ENCODE assay signal across 11 mouse cellular contexts in genomic region chr5:17296571-17297035, GRCm38 (mm10).
DNase-seq lines count a peak whose midpoint lies in the region; ATAC-seq and TF ChIP-seq lines count a peak whose summit lies in the region.
"Had no signal": no experiment of that assay in that cellular context is flagged by ENCODE, and none has a peak within 500 bp of the region (broad histone marks: within the 10 kb centered on the region; RNA-seq: fewer than 3 reads in every experiment).

No protein-coding gene starts in this region.

- no peak for TF ChIP-seq CTCF in brain, embryonic 14.5 days (IDR thresholded peaks at IDR 0.05; ENCODE audit: borderline replicate concordance, extremely low read depth, insufficient read depth, insufficient read length)

- peak; percentile 56; the same call in 1 of the 2 replicates for ATAC-seq in hindbrain, embryonic 16.5 days
- ATAC-seq in hindbrain, embryonic 11.5 days (ENCODE audit: low FRiP score): no peak
- ATAC-seq in limb, embryonic 15.5 days (ENCODE audit: insufficient number of reproducible peaks, low FRiP score, low TSS enrichment, low read depth): no peak

- H3K9me3 ChIP-seq in hindbrain, embryonic 16.5 days (ENCODE audit: control insufficient read depth, low read length): no peaks in the 10 kb centered on the region
- no peaks in the 10 kb centered on the region for H3K9me3 ChIP-seq in hindbrain, embryonic 11.5 days (ENCODE audit: control insufficient read depth, low read length)
- no peaks in the 10 kb centered on the region for H3K9me3 ChIP-seq in limb, embryonic 15.5 days

- H3K4me1 ChIP-seq in hindbrain, embryonic 16.5 days (ENCODE audit: control insufficient read depth, insufficient read depth, low read depth, low read length): no peaks in the 10 kb centered on the region
- H3K4me1 ChIP-seq in hindbrain, embryonic 11.5 days (replicated peaks; ENCODE audit: control insufficient read depth, insufficient read depth, low read length): no peaks in the 10 kb centered on the region
- H3K4me1 ChIP-seq in limb, embryonic 15.5 days: no peaks in the 10 kb centered on the region

- TF ChIP-seq POLR2A in brain, embryonic 14.5 days (IDR thresholded peaks at IDR 0.05; ENCODE audit: borderline replicate concordance, extremely low read depth, insufficient read depth, insufficient read length, poor library complexity, severe bottlenecking): no peak

- no peak overlapping the region for H3K27ac ChIP-seq in hindbrain, embryonic 16.5 days (ENCODE audit: low read depth, low read length)
- no peak overlapping the region for H3K27ac ChIP-seq in hindbrain, embryonic 11.5 days (ENCODE audit: low read depth, low read length)
- peak overlapping the region; percentile 50; the same call in 1 of the 2 replicates for H3K27ac ChIP-seq in limb, embryonic 15.5 days

- H3K36me3 ChIP-seq in hindbrain, embryonic 16.5 days (ENCODE audit: control insufficient read depth, insufficient read depth, low read length): no peaks in the 10 kb centered on the region
- H3K36me3 ChIP-seq in hindbrain, embryonic 11.5 days (ENCODE audit: control insufficient read depth, insufficient read depth, low read length): no peaks in the 10 kb centered on the region
- no peaks in the 10 kb centered on the region for H3K36me3 ChIP-seq in limb, embryonic 15.5 days

- H3K27me3 ChIP-seq in hindbrain, embryonic 16.5 days (replicated peaks; ENCODE audit: control insufficient read depth, insufficient read depth, low read length): no peaks in the 10 kb centered on the region
- H3K27me3 ChIP-seq in hindbrain, embryonic 11.5 days (ENCODE audit: control insufficient read depth, insufficient read depth, low read length): no peaks in the 10 kb centered on the region
- no peaks in the 10 kb centered on the region for H3K27me3 ChIP-seq in limb, embryonic 15.5 days

- no peak overlapping the region for H3K4me3 ChIP-seq in hindbrain, embryonic 16.5 days (ENCODE audit: low read length)
- H3K4me3 ChIP-seq in hindbrain, embryonic 11.5 days (ENCODE audit: low read depth, low read length): no peak overlapping the region
- no peak overlapping the region for H3K4me3 ChIP-seq in limb, embryonic 15.5 days

- no peak overlapping the region for H3K4me2 ChIP-seq in hindbrain, embryonic 16.5 days (ENCODE audit: low read length)
- no peak overlapping the region for H3K4me2 ChIP-seq in hindbrain, embryonic 11.5 days (replicated peaks; ENCODE audit: low read depth, low read length)
- no peak overlapping the region for H3K4me2 ChIP-seq in limb, embryonic 15.5 days

- no peak for DNase-seq in hindbrain, embryonic 11.5 days (ENCODE audit: low spot score)
- peak; percentile 66 for DNase-seq in brain, embryonic 14.5 days (ENCODE audit: low read depth)
- peak; percentile 53 for DNase-seq in kidney, adult 18-20 months
- no peak for DNase-seq in MN1 (ENCODE audit: low spot score)
- no peak for DNase-seq in right cerebral cortex, postnatal 14 days
- no peak for DNase-seq in thymus, postnatal 0 days (ENCODE audit: low spot score)
- DNase-seq: adrenal gland, adult 2 months; heart, adult 18-20 months; thymus, adult 2 months had no signal

- H3K9ac ChIP-seq in hindbrain, embryonic 16.5 days (ENCODE audit: low read depth, low read length): no peak overlapping the region
- no peak overlapping the region for H3K9ac ChIP-seq in hindbrain, embryonic 11.5 days (ENCODE audit: low read depth, low read length)
- no peak overlapping the region for H3K9ac ChIP-seq in limb, embryonic 15.5 days

- 23% methylated on average over 4 of the region's 4 CpGs for WGBS in hindbrain, embryonic 16.5 days
- 39% methylated on average over 4 of the region's 4 CpGs for WGBS in hindbrain, embryonic 11.5 days
- WGBS in limb, embryonic 15.5 days: 57% methylated on average over 4 of the region's 4 CpGs

Comparison
In these comparisons a context has a peak if more than half of its experiments do, and no peak if none do; other contexts are left out.
1. DNase-seq: peak in brain, embryonic 14.5 days (single experiment) and kidney, adult 18-20 months (single experiment); none in hindbrain, embryonic 11.5 days (single experiment), MN1 (single experiment), right cerebral cortex, postnatal 14 days (single experiment) and thymus, postnatal 0 days (single experiment).